Mouse (Mus musculus) heart, postnatal 36 days (tissue): Measurements from ENCODE around the gene Cep83. TPM values are rescaled to one million over a fixed set of nuclear protein-coding genes. Genes with fewer than 3 reads are reported as not detected.
A peak's percentile ranks its signal among the peaks of the same experiment; 100 is the strongest.

ENCODE experiments used
- DNase-seq, 2 experiments: peaks; one replicate each; pipeline ENCODE4 v3.0.0; 2021 to 2022
- intact Hi-C: fragments of 180-260 bp; cut with DNase I; formaldehyde crosslinking; loops from one replicate; pipeline ENCODE4 v1.15.1; 2025
- total RNA-seq, 2 experiments: library from RNA; stranded (reverse); gene quantifications; 2 replicates each; pipeline ENCODE4 v1.2.3; 2021

The Cep83 gene
- total RNA-seq, 2 experiments from 2014 or later, result 21.5 to 24.0 TPM

GRCm38 (mm10) chr10:94823971-94824760, 135.7 kb downstream of the Cep83 start:
- intact Hi-C loops, result no loop called here
- DNase-seq, result no peak

- DNase-seq, result no peak
- intact Hi-C loops, result no loop called here
Measured at GRCm38 (mm10) chr10:94825951-94826350, 137.5 kb downstream of the Cep83 start.

GRCm38 (mm10) chr10:94826436-94826835, 138.0 kb downstream of the Cep83 start:
- no peak for DNase-seq
- intact Hi-C loops, result no loop called here

- DNase-seq, result no peak
Measured at GRCm38 (mm10) chr10:94827325-94827724, 138.9 kb downstream of the Cep83 start.

GRCm38 (mm10) chr10:94827890-94828733, 139.7 kb downstream of the Cep83 start:
- DNase-seq, result no peak
- intact Hi-C loops, result no loop called here

More at GRCm38 (mm10) chr10:94827325-94827724, 138.9 kb downstream of the Cep83 start:
- intact Hi-C loops, result no loop called here

GRCm38 (mm10) chr10:94828734-94829230, 140.3 kb downstream of the Cep83 start:
- intact Hi-C loops, result no loop called here
- no peak for DNase-seq

GRCm38 (mm10) chr10:94829407-94829806, 141.0 kb downstream of the Cep83 start:
- intact Hi-C loops, result no loop called here
- peak; percentile 82 to 88 for DNase-seq

GRCm38 (mm10) chr10:94835874-94836273, 147.4 kb downstream of the Cep83 start:
- intact Hi-C loops, result no loop called here
- DNase-seq, result no peak
